Mouse (Mus musculus) spleen, postnatal 0 days (tissue): ENCODE results near the gene Olfr1477. TPM values are rescaled to one million over a fixed set of nuclear protein-coding genes. Genes with fewer than 3 reads are reported as not detected.

Experiments used
- polyA plus RNA-seq: library from polyadenylated mRNA; unstranded; fragments of >200 nt; fragmentation: Nextera tagmentation; extraction: Ambion mirVana; gene quantifications from 2 replicates; pipeline ENCODE4 v1.2.1, GENCODE M21; 2015

The Olfr1477 gene
- polyA plus RNA-seq, result not detected in 2 replicates

GRCm38 (mm10) chr19:13500246-13500645, at the start of gene Olfr1477:
Olfr1477 (plus strand) TSS chr19:13500546.

GRCm38 (mm10) chr19:13455986-13456385, 44.4 kb upstream of the Olfr1477 start, which contains the start of gene Olfr1472:
Olfr1472 (minus strand) TSS chr19:13456086.

GRCm38 (mm10) chr19:13469265-13469664, 31.1 kb upstream of the Olfr1477 start, which contains the start of gene Olfr1474:
Olfr1474 (plus strand) TSS chr19:13469565.

GRCm38 (mm10) chr19:13480096-13480495, 20.2 kb upstream of the Olfr1477 start, which contains the start of gene Olfr1475:
Olfr1475 (minus strand) TSS chr19:13480196.

GRCm38 (mm10) chr19:13527613-13528012, 27.3 kb downstream of the Olfr1477 start, which contains the start of gene Olfr1480:
Olfr1480 (plus strand) TSS chr19:13527913.

Other genes with a start within 250 kb of the Olfr1477 start
- not detected in 2 replicates for gene Olfr1465, start 185.0 kb upstream of the Olfr1477 start, polyA plus RNA-seq
- not detected in 2 replicates for gene Olfr1466, start 161.7 kb upstream of the Olfr1477 start, polyA plus RNA-seq
- not detected in 2 replicates for gene Olfr1467, start 138.3 kb upstream of the Olfr1477 start, polyA plus RNA-seq
- not detected in 2 replicates for gene Olfr1469, start 92.7 kb upstream of the Olfr1477 start, polyA plus RNA-seq
- gene Olfr1471, start 57.1 kb upstream of the Olfr1477 start, polyA plus RNA-seq, result not detected in 2 replicates
- gene Olfr1472, start 44.5 kb upstream of the Olfr1477 start, polyA plus RNA-seq, result not detected in 2 replicates
- not detected in 2 replicates for gene Olfr1474, start 31.0 kb upstream of the Olfr1477 start, polyA plus RNA-seq
- gene Olfr1475, start 20.4 kb upstream of the Olfr1477 start, polyA plus RNA-seq, result not detected in 2 replicates
- gene Olfr1480, start 27.4 kb downstream of the Olfr1477 start, polyA plus RNA-seq, result not detected in 2 replicates
- not detected in 2 replicates for gene Olfr1484, start 83.0 kb downstream of the Olfr1477 start, polyA plus RNA-seq
- not detected in 2 replicates for gene Olfr1487, start 116.8 kb downstream of the Olfr1477 start, polyA plus RNA-seq
- not detected in 2 replicates for gene Olfr1489, start 131.1 kb downstream of the Olfr1477 start, polyA plus RNA-seq
- not detected in 2 replicates for gene Olfr1490, start 150.5 kb downstream of the Olfr1477 start, polyA plus RNA-seq
- gene Olfr1491, start 196.7 kb downstream of the Olfr1477 start, polyA plus RNA-seq, result not detected in 2 replicates
- not detected in 2 replicates for gene Olfr1493-ps1, start 222.7 kb downstream of the Olfr1477 start, polyA plus RNA-seq
- not detected in 2 replicates for gene Olfr1494, start 239.2 kb downstream of the Olfr1477 start, polyA plus RNA-seq